ENCODE assay signal across 8 mouse cellular contexts in genomic region chr11:88599332-88600130, GRCm38 (mm10).
DNase-seq lines count a peak whose midpoint lies in the region; ATAC-seq and TF ChIP-seq lines count a peak whose summit lies in the region.

No protein-coding gene starts in this region.

- H3K9me3 ChIP-seq in ES-Bruce4 (replicated peaks; ENCODE audit: control insufficient read depth, insufficient read depth, low read length, poor library complexity, severe bottlenecking) = no peaks in the 10 kb centered on the region
- H3K9me3 ChIP-seq in embryonic facial prominence, embryonic 11.5 days (replicated peaks; ENCODE audit: control insufficient read depth, low read length) = no peaks in the 10 kb centered on the region
- no peaks in the 10 kb centered on the region for H3K9me3 ChIP-seq in hindbrain, postnatal 0 days (ENCODE audit: low read length)
- no peaks in the 10 kb centered on the region for H3K9me3 ChIP-seq in midbrain, embryonic 13.5 days

- H3K9ac ChIP-seq in ES-Bruce4 (ENCODE audit: low read depth, poor library complexity, severe bottlenecking) = 0 out of 2 replicates have a peak overlapping the region, but pooled peaks have one; percentile 12
- H3K9ac ChIP-seq in embryonic facial prominence, embryonic 11.5 days (replicated peaks; ENCODE audit: low read length) = 0 out of 2 replicates have a peak overlapping the region, but pooled peaks have one; percentile 13
- H3K9ac ChIP-seq in hindbrain, postnatal 0 days (replicated peaks; ENCODE audit: low read length) = no peak overlapping the region
- no peak overlapping the region for H3K9ac ChIP-seq in midbrain, embryonic 13.5 days (replicated peaks)

- WGBS in embryonic facial prominence, embryonic 11.5 days = 59% methylated on average over 17 of the region's 17 CpGs
- 48% methylated on average over 17 of the region's 17 CpGs for WGBS in hindbrain, postnatal 0 days
- WGBS in midbrain, embryonic 13.5 days = 63% methylated on average over 17 of the region's 17 CpGs

- peak overlapping the region; percentile 91 for H3K27ac ChIP-seq in ES-Bruce4 (ENCODE audit: insufficient read depth, low read length)
- H3K27ac ChIP-seq in embryonic facial prominence, embryonic 11.5 days (replicated peaks; ENCODE audit: low read depth, low read length) = 0 out of 2 replicates have a peak overlapping the region, but pooled peaks have one; percentile 8
- peak overlapping the region; percentile 64 for H3K27ac ChIP-seq in hindbrain, postnatal 0 days
- peak overlapping the region; percentile 45 for H3K27ac ChIP-seq in midbrain, embryonic 13.5 days

- no peaks in the 10 kb centered on the region for H3K27me3 ChIP-seq in ES-Bruce4 (ENCODE audit: control insufficient read depth, insufficient read depth, low read length, poor library complexity, severe bottlenecking)
- H3K27me3 ChIP-seq in embryonic facial prominence, embryonic 11.5 days (ENCODE audit: control insufficient read depth, insufficient read depth, low read length) = no peaks in the 10 kb centered on the region
- no peaks in the 10 kb centered on the region for H3K27me3 ChIP-seq in hindbrain, postnatal 0 days (ENCODE audit: insufficient read depth, low read length)
- no peaks in the 10 kb centered on the region for H3K27me3 ChIP-seq in midbrain, embryonic 13.5 days

- intact Hi-C loops in gastrocnemius, postnatal 36 days (cut with DNase I) = no loop called here

- peak; percentile 27; the same call in 1 of the 2 replicates for ATAC-seq in embryonic facial prominence, embryonic 11.5 days (replicated peaks; ENCODE audit: insufficient number of reproducible peaks, low FRiP score, low TSS enrichment, low read depth)
- peak; percentile 57; the same call in 1 of the 2 replicates for ATAC-seq in hindbrain, postnatal 0 days
- peak; percentile 69 for ATAC-seq in midbrain, embryonic 13.5 days

- H3K4me2 ChIP-seq in embryonic facial prominence, embryonic 11.5 days (ENCODE audit: low read depth, low read length) = no peak overlapping the region; the same call in 1 of the 2 replicates
- peak overlapping the region; percentile 21; the same call in 1 of the 2 replicates for H3K4me2 ChIP-seq in hindbrain, postnatal 0 days (ENCODE audit: low read depth, low read length)
- H3K4me2 ChIP-seq in midbrain, embryonic 13.5 days (replicated peaks) = no peak overlapping the region

- TF ChIP-seq EP300 in ES-Bruce4 (IDR thresholded peaks at IDR 0.05; ENCODE audit: insufficient read depth, low read depth, low read length) = no peak

- peak; percentile 52 for DNase-seq in layer of hippocampus, adult 11-12 months (ENCODE audit: low spot score)
- no peak for DNase-seq in layer of hippocampus, postnatal 25 days (ENCODE audit: extremely low spot score in 1 of 2, low spot score in 1 of 2)
- DNase-seq in embryonic facial prominence, embryonic 11.5 days (ENCODE audit: low spot score) = no peak
- peak; percentile 56 for DNase-seq in hindbrain, postnatal 0 days (ENCODE audit: low spot score)
- no peak for DNase-seq in adrenal gland, postnatal 36 days
- DNase-seq in gastrocnemius, postnatal 36 days = no peak

- TF ChIP-seq CTCF in ES-Bruce4 (IDR thresholded peaks at IDR 0.05; ENCODE audit: low read depth, low read length) = no peak
- TF ChIP-seq CTCF in hindbrain, postnatal 0 days (IDR thresholded peaks at IDR 0.05; ENCODE audit: low read depth) = no peak

- H3K4me1 ChIP-seq in ES-Bruce4 (ENCODE audit: control insufficient read depth, insufficient read depth, low read length) = peaks cover 9% of the 10 kb centered on the region
- H3K4me1 ChIP-seq in embryonic facial prominence, embryonic 11.5 days (ENCODE audit: control insufficient read depth, insufficient read depth, low read length) = peaks cover 11% of the 10 kb centered on the region
- H3K4me1 ChIP-seq in hindbrain, postnatal 0 days (ENCODE audit: insufficient read depth, low read length) = peaks cover 13% of the 10 kb centered on the region
- peaks cover 69% of the 10 kb centered on the region for H3K4me1 ChIP-seq in midbrain, embryonic 13.5 days (replicated peaks)

- 0 out of 2 replicates have a peak overlapping the region, but pooled peaks have one; percentile 3 for H3K4me3 ChIP-seq in ES-Bruce4 (ENCODE audit: low read depth, low read length)
- no peak overlapping the region for H3K4me3 ChIP-seq in embryonic facial prominence, embryonic 11.5 days (ENCODE audit: low read depth, low read length)
- no peak overlapping the region for H3K4me3 ChIP-seq in hindbrain, postnatal 0 days (ENCODE audit: low read length)
- no peak overlapping the region for H3K4me3 ChIP-seq in midbrain, embryonic 13.5 days (replicated peaks)

- no peak for TF ChIP-seq POLR2A in ES-Bruce4 (IDR thresholded peaks at IDR 0.05; ENCODE audit: insufficient read depth, low read length)

- H3K36me3 ChIP-seq in ES-Bruce4 (ENCODE audit: control insufficient read depth, insufficient read depth, low read length, poor library complexity, severe bottlenecking) = no peaks in the 10 kb centered on the region
- no peaks in the 10 kb centered on the region; the same call in 1 of the 2 replicates for H3K36me3 ChIP-seq in embryonic facial prominence, embryonic 11.5 days (replicated peaks; ENCODE audit: control insufficient read depth, insufficient read depth, low read depth, low read length)
- no peaks in the 10 kb centered on the region for H3K36me3 ChIP-seq in hindbrain, postnatal 0 days (ENCODE audit: insufficient read depth, low read length)
- H3K36me3 ChIP-seq in midbrain, embryonic 13.5 days = peaks cover 19% of the 10 kb centered on the region

Comparison
In these comparisons a context has a peak if more than half of its experiments do, and no peak if none do; other contexts are left out.
1. DNase-seq: peak in layer of hippocampus, adult 11-12 months (single experiment) and hindbrain, postnatal 0 days (single experiment); none in layer of hippocampus, postnatal 25 days (0 of 2), embryonic facial prominence, embryonic 11.5 days (single experiment), adrenal gland, postnatal 36 days (0 of 2) and gastrocnemius, postnatal 36 days (0 of 2).
2. H3K27ac ChIP-seq: peak in every context shown above with its lines; median percentile 91 in ES-Bruce4; 64 in hindbrain, postnatal 0 days; 45 in midbrain, embryonic 13.5 days; 8 in embryonic facial prominence, embryonic 11.5 days.
3. H3K9ac ChIP-seq: peak in ES-Bruce4 (single experiment) and embryonic facial prominence, embryonic 11.5 days (single experiment); none in hindbrain, postnatal 0 days (single experiment) and midbrain, embryonic 13.5 days (single experiment).
4. Peak in every context shown above with its lines, with median percentiles within 50 percentile points of each other: ATAC-seq.